Mouse (Mus musculus) stomach, embryonic 14.5 days (tissue): ENCODE measurements around the gene Nav2. TPM values are rescaled to one million over a fixed set of nuclear protein-coding genes. Genes with fewer than 3 reads are reported as not detected.

ENCODE experiments used
- ATAC-seq: fragments of 200-750 bp; cut with Nextera tagmentation; 2 replicates; pipeline ENCODE4 v1.8.0; 2017; ENCODE audit warnings: low read depth, moderate TSS enrichment; ENCODE audit not compliant: insufficient number of reproducible peaks, insufficient read depth, low FRiP score
- H3K27ac ChIP-seq: fragments of 300-500 bp; sonication (generic); 2 replicates; pipeline ENCODE4 v1.5.1; 2014; ENCODE audit warnings: mild to moderate bottlenecking, low read length, moderate library complexity, mixed read lengths
- H3K27me3 ChIP-seq: fragments of 300-500 bp; sonication (generic); 2 replicates; pipeline ENCODE4 v1.6.1; 2014; ENCODE audit warnings: low read length, control low read depth, mixed read lengths; ENCODE audit not compliant: control insufficient read depth, insufficient read depth
- H3K36me3 ChIP-seq: fragments of 300-500 bp; sonication (generic); 2 replicates; pipeline ENCODE4 v1.6.1; 2014; ENCODE audit warnings: mild to moderate bottlenecking, control low read depth, low read length, moderate library complexity, mixed read lengths; ENCODE audit not compliant: control insufficient read depth, insufficient read depth
- H3K4me1 ChIP-seq: fragments of 300-500 bp; sonication (generic); 2 replicates; pipeline ENCODE4 v1.6.1; 2014; ENCODE audit warnings: low read length, control low read depth, mixed read lengths; ENCODE audit not compliant: control insufficient read depth, insufficient read depth
- H3K4me2 ChIP-seq: fragments of 300-500 bp; sonication (generic); replicated peaks from 2 replicates; pipeline ENCODE4 v1.6.1; 2014; ENCODE audit warnings: low read depth, low read length, control low read depth
- H3K4me3 ChIP-seq: fragments of 300-500 bp; sonication (generic); 2 replicates; pipeline ENCODE4 v1.5.1; 2014; ENCODE audit warnings: low read depth, low read length, control low read depth
- H3K9ac ChIP-seq: fragments of 300-500 bp; sonication (generic); replicated peaks from 2 replicates; pipeline ENCODE4 v1.6.1; 2014; ENCODE audit warnings: low read depth, mild to moderate bottlenecking, control low read depth, low read length, moderate library complexity, mixed read lengths
- H3K9me3 ChIP-seq: fragments of 300-500 bp; sonication (generic); 2 replicates; pipeline ENCODE4 v1.6.1; 2016; ENCODE audit warnings: low read depth, low read length, control low read depth; ENCODE audit not compliant: control insufficient read depth
- WGBS: fragments of 180-500 bp; shearing (Covaris S2); extraction: QIAGEN DNeasy Blood & Tissue Kit; methylation state at CpG from one replicate; pipeline ENCODE4 v1.1.7; 2014; 5-methylcytosine and 5-hydroxymethylcytosine counted together
- polyA plus RNA-seq: library from polyadenylated mRNA; unstranded; fragments of >200 nt; fragmentation: Nextera tagmentation; extraction: Ambion mirVana; gene quantifications from 2 replicates; pipeline ENCODE4 v1.2.1, GENCODE M21; 2014

The Nav2 gene
- polyA plus RNA-seq, 1 experiment from 2014 or later: 41.1 TPM

- H3K27ac ChIP-seq: no peak overlapping the region
- H3K4me2 ChIP-seq: no peak overlapping the region
- no peak for ATAC-seq
Measured at GRCm38 (mm10) chr7:48911146-48911545, 2.6 kb downstream of the Nav2 start.

GRCm38 (mm10) chr7:48914630-48915506 is 6.4 kb downstream of the Nav2 start:
- Histone ChIP-seq H3K4me3 (no peak overlapping the region), H3K27ac (no peak overlapping the region), H3K36me3 (no peaks in the 10 kb centered on the region), H3K4me1 (no peaks in the 10 kb centered on the region), H3K4me2 (no peak overlapping the region), H3K9me3 (no peaks in the 10 kb centered on the region), H3K9ac (no peak overlapping the region), H3K27me3 (no peaks in the 10 kb centered on the region)
- WGBS: 67% methylated on average over 12 of the region's 12 CpGs
- ATAC-seq: no peak

More at GRCm38 (mm10) chr7:48911146-48911545, 2.6 kb downstream of the Nav2 start:
- Histone ChIP-seq H3K27me3 (no peaks in the 10 kb centered on the region), H3K4me3 (no peak overlapping the region), H3K9me3 (no peaks in the 10 kb centered on the region), H3K4me1 (no peaks in the 10 kb centered on the region), H3K9ac (no peak overlapping the region), H3K36me3 (no peaks in the 10 kb centered on the region)

GRCm38 (mm10) chr7:48917463-48917862 is 8.9 kb downstream of the Nav2 start:
- H3K4me1 ChIP-seq: no peaks in the 10 kb centered on the region
- no peak for ATAC-seq
- H3K27ac ChIP-seq: no peak overlapping the region
- no peaks in the 10 kb centered on the region for H3K36me3 ChIP-seq
- no peak overlapping the region for H3K9ac ChIP-seq
- H3K4me2 ChIP-seq: no peak overlapping the region
- H3K9me3 ChIP-seq: no peaks in the 10 kb centered on the region
- H3K27me3 ChIP-seq: no peaks in the 10 kb centered on the region
- WGBS: 25% methylated on average over 5 of the region's 5 CpGs
- H3K4me3 ChIP-seq: no peak overlapping the region

- no peaks in the 10 kb centered on the region for H3K27me3 ChIP-seq
- no peaks in the 10 kb centered on the region for H3K4me1 ChIP-seq
- no peak overlapping the region for H3K4me2 ChIP-seq
- no peak overlapping the region for H3K4me3 ChIP-seq
- H3K36me3 ChIP-seq: no peaks in the 10 kb centered on the region
- WGBS: 37% methylated on average over 5 of the region's 5 CpGs
- H3K9me3 ChIP-seq: no peaks in the 10 kb centered on the region
- no peak for ATAC-seq
- no peak overlapping the region for H3K9ac ChIP-seq
- H3K27ac ChIP-seq: no peak overlapping the region
Measured at GRCm38 (mm10) chr7:48917988-48918387, 9.5 kb downstream of the Nav2 start.

- no peaks in the 10 kb centered on the region for H3K4me1 ChIP-seq
- H3K9ac ChIP-seq: no peak overlapping the region
- WGBS: 48% methylated on average over 11 of the region's 11 CpGs
- H3K4me2 ChIP-seq: no peak overlapping the region
- H3K9me3 ChIP-seq: no peaks in the 10 kb centered on the region
- H3K4me3 ChIP-seq: no peak overlapping the region
- no peaks in the 10 kb centered on the region for H3K27me3 ChIP-seq
- H3K36me3 ChIP-seq: no peaks in the 10 kb centered on the region
- no peak for ATAC-seq
- H3K27ac ChIP-seq: no peak overlapping the region
Measured at GRCm38 (mm10) chr7:48918389-48918788, 9.9 kb downstream of the Nav2 start.

- H3K4me2 ChIP-seq: no peak overlapping the region
Measured at GRCm38 (mm10) chr7:48923620-48924019, 15.1 kb downstream of the Nav2 start.

GRCm38 (mm10) chr7:48925214-48925613 is 16.7 kb downstream of the Nav2 start:
- 71% methylated on average over 3 of the region's 3 CpGs for WGBS
- no peaks in the 10 kb centered on the region for H3K36me3 ChIP-seq
- no peak for ATAC-seq
- H3K4me2 ChIP-seq: no peak overlapping the region
- H3K27me3 ChIP-seq: no peaks in the 10 kb centered on the region
- no peak overlapping the region for H3K27ac ChIP-seq
- H3K4me3 ChIP-seq: no peak overlapping the region
- no peaks in the 10 kb centered on the region for H3K4me1 ChIP-seq
- no peak overlapping the region for H3K9ac ChIP-seq
- H3K9me3 ChIP-seq: no peaks in the 10 kb centered on the region

More at GRCm38 (mm10) chr7:48923620-48924019, 15.1 kb downstream of the Nav2 start:
- H3K27me3 ChIP-seq: no peaks in the 10 kb centered on the region
- 64% methylated on average over 10 of the region's 10 CpGs for WGBS
- H3K9me3 ChIP-seq: no peaks in the 10 kb centered on the region
- ATAC-seq: no peak
- no peaks in the 10 kb centered on the region for H3K4me1 ChIP-seq
- no peak overlapping the region for H3K4me3 ChIP-seq
- no peak overlapping the region for H3K9ac ChIP-seq
- no peak overlapping the region for H3K27ac ChIP-seq
- no peaks in the 10 kb centered on the region for H3K36me3 ChIP-seq

GRCm38 (mm10) chr7:48928364-48928763 is 19.8 kb downstream of the Nav2 start:
- no peaks in the 10 kb centered on the region for H3K4me1 ChIP-seq
- no peak overlapping the region for H3K4me2 ChIP-seq
- no peaks in the 10 kb centered on the region for H3K36me3 ChIP-seq
- H3K4me3 ChIP-seq: no peak overlapping the region
- no peak overlapping the region for H3K27ac ChIP-seq
- ATAC-seq: no peak
- 11% methylated on average over 3 of the region's 3 CpGs for WGBS
- H3K9ac ChIP-seq: no peak overlapping the region
- H3K9me3 ChIP-seq: no peaks in the 10 kb centered on the region
- H3K27me3 ChIP-seq: no peaks in the 10 kb centered on the region

- Histone ChIP-seq H3K27ac (no peak overlapping the region), H3K4me1 (no peaks in the 10 kb centered on the region), H3K9me3 (no peaks in the 10 kb centered on the region), H3K36me3 (no peaks in the 10 kb centered on the region), H3K27me3 (no peaks in the 10 kb centered on the region), H3K4me2 (no peak overlapping the region), H3K9ac (no peak overlapping the region), H3K4me3 (no peak overlapping the region)
- 50% methylated on average over 5 of the region's 5 CpGs for WGBS
- no peak for ATAC-seq
Measured at GRCm38 (mm10) chr7:48930399-48930798, 21.9 kb downstream of the Nav2 start.
